Mouse (Mus musculus) left cerebral cortex, postnatal 25 days (tissue): ENCODE data around the gene Pramef20. TPM values are rescaled to one million over a fixed set of nuclear protein-coding genes. Genes with fewer than 3 reads are reported as not detected.
"Not testable (repeated sequence)": the region's sequence is repeated elsewhere in the genome, so short reads cannot be mapped to it uniquely, and the experiment has no call there.

Experiments
- DNase-seq, 2 experiments: peaks; one replicate each; pipeline ENCODE4 v3.0.0; 2022; ENCODE audit warnings: low spot score in 2 of 2, mixed read lengths in 1 of 2
- intact Hi-C: fragments of 180-260 bp; cut with DNase I; formaldehyde crosslinking; loops from one replicate; pipeline ENCODE4 v1.15.1; 2025
- total RNA-seq, 2 experiments: library from RNA; stranded (reverse); gene quantifications; 2 replicates each; pipeline ENCODE4 v1.2.3; 2021

The Pramef20 gene
- not detected for total RNA-seq

GRCm38 (mm10) chr4:144377911-144378310 is at the start of gene Pramef20:
Gene Pramef20, minus strand, starts transcription at chr4:144377933.
- intact Hi-C loops: no loop called here
- no peak for DNase-seq

DNA sequence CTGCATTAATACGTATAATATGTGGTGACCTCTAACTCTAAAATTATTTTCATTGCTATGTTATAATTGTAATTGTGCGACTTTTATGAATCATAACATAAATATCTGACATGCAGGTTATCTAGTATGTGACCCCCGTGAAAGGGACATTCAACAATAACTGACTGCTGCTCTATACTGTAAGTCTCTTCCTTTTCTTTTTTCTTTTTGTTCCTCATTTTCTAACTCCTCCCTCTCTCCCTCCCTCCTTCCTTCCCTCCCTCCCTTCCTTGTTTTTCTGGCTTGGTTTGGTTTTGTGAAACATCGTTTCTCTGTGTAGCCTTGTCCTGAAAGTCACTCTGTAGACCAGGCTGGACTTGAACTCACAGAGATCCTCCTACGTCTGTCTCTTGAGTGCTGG is 46.9 kb upstream of the Pramef20 start:
- DNase-seq: no peak
- intact Hi-C loops: no loop called here

DNA sequence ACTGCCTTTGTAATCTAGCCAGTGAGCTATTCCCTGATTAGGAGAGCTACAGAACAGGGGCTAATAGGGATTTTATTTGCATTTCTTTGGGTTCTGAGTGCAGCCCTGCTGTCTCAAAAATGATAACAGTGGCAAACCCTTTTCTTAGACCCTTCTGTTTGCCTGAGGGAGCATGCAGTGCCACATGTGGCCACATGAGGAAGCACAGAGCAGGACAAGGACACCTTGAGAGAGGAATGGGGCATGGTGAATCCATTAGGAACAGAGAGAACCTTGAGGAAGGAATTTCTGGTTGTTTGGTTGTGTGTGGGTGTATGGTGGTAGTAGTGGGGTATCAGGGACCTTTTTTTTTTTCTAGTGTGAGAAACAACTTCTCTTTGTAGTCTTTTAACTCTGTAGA is 42.9 kb upstream of the Pramef20 start:
- intact Hi-C loops: no loop called here
- no peak for DNase-seq

DNA sequence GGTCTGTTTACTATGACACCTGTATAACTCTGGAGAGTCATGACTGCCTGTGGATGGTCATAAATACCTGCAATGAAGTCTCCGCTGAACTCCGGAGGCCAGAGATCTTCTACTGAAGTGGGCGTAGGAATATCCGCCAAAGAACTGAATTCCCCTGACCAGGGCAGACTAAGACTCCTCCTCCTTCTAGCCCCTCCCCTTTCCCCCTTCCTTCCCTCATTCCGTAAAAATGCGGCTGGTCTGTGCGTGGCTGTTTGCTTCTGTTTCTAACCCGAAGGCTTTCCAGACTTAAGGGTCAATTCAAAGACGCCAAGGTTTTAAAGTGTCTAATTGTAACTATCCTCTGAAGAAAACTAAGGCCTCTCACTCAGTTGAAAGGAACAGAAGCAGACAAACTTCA is 30.6 kb upstream of the Pramef20 start, which contains the start of gene Pramef12:
Pramef12 (minus strand) TSS at position 175 of the 400 bp plus-strand sequence.
- intact Hi-C loops: no loop called here
- DNase-seq: no peak

- intact Hi-C loops: no loop called here
- no peak for DNase-seq
These were observed 28.5 kb upstream of the Pramef20 start for GRCm38 (mm10) chr4:144406261-144406660.

DNA sequence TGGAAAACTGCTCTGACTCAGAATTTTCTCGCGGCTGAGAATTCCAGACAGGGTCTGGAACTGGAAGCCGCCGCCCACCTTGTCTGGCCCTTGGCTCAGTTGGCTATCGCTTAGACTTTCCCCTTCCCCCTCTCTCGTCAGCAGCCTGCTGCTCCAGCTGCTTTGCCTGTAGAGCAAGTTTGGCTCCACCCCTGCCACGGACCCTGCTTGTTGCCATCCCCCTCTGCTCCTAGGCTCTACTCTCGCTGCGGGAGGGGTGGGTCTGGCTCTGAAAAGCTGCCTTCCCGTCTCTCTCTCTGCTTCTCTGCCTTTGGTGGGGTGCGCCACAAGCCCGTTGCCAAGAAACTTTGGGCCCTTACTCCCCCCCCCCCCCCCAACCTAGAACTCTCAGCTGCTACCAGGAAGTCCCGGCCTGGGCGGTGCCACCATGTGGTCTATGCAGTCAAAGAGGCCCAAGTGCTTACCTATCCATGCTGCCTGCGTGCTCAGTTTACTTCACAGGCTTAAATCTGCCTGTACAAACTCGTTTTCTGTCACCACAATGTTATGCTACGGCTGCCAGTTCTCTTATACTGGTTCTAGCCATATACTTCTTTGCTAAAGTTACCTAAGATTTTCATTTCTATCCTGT is 26.8 kb upstream of the Pramef20 start:
- intact Hi-C loops: no loop called here
- no peak for DNase-seq

DNA sequence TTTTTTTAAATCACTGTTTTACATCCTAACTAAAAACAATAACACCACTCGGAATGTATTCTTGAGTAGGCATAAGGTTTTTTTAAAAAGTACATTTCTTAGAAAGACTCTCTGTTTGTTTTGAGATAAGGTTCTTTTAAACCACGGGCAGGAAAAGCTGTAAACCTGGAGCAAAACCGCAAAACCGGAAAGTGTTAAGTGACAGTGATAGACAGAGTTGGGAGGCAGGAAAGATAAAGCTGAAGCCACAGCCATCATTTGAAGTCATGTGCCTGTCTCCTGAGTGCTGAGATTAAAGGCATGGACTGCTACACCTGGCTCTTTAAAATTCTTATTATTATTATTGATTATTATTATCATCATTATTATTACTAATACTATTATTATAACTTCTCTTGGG is 25.0 kb upstream of the Pramef20 start:
- intact Hi-C loops: no loop called here
- DNase-seq: no peak

- no peak for DNase-seq
- intact Hi-C loops: no loop called here
These were observed 18.6 kb upstream of the Pramef20 start for GRCm38 (mm10) chr4:144396316-144396715.

- DNase-seq, intact Hi-C loops: not testable (repeated sequence)
These were observed 20.1 kb downstream of the Pramef20 start, which contains the start of gene Gm13119 for GRCm38 (mm10) chr4:144357642-144358041. Gene Gm13119, plus strand, starts transcription at chr4:144357942.

- DNase-seq, intact Hi-C loops: not testable (repeated sequence)
These were observed 41.9 kb downstream of the Pramef20 start for GRCm38 (mm10) chr4:144335856-144336255.

DNA sequence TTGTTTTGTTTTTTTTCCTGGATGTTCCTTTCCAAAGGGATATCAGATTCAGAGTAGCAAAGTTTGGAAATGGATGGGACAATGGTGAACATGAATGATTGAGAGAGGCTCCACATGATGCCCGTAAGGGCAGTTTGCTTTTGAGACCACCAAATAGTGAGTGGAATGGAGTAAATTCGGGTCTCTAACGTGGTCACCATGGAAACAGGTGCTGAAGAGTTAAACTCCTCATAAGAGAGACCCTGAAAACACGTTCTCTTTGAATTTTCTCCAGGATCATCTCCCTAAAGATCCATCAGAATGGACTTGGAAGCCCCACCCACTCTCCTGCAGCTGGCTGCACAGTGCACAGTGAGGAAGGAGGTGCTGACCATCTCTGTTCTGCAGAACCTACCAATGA is 47.8 kb downstream of the Pramef20 start, which contains the start of gene Gm13128:
Gm13128 (plus strand) TSS at position 301 of the 400 bp plus-strand sequence.
- intact Hi-C loops, DNase-seq: not testable (repeated sequence)

Other genes with a start within 250 kb of the Pramef20 start
- gene Oog3, start 215.3 kb downstream of the Pramef20 start, total RNA-seq: not detected
- gene Oog2, start 187.2 kb downstream of the Pramef20 start, total RNA-seq: not detected
- not detected for gene C87977, start 164.6 kb downstream of the Pramef20 start, total RNA-seq
- gene Pramel5, start 97.4 kb downstream of the Pramef20 start, total RNA-seq: not detected
- not detected for gene Gm13128, start 47.7 kb downstream of the Pramef20 start, total RNA-seq
- not detected for gene Gm13119, start 20.0 kb downstream of the Pramef20 start, total RNA-seq
- not detected for gene Pramef12, start 30.5 kb upstream of the Pramef20 start, total RNA-seq
- gene 1700012P22Rik, start 60.8 kb upstream of the Pramef20 start, total RNA-seq: not detected
- not detected for gene Gm9944, start 75.4 kb upstream of the Pramef20 start, total RNA-seq
- not detected for gene Aadacl3, start 85.8 kb upstream of the Pramef20 start, total RNA-seq
- gene 9430007A20Rik, start 141.9 kb upstream of the Pramef20 start, total RNA-seq: not detected
- gene Gm13124, start 187.2 kb upstream of the Pramef20 start, total RNA-seq: not detected
- gene Aadacl4, start 235.8 kb upstream of the Pramef20 start, total RNA-seq: not detected